Mouse (Mus musculus) spleen, adult 18-20 months (tissue): Measurements from ENCODE around the gene Clpsl2.
"Not testable (repeated sequence)": the region's sequence is repeated elsewhere in the genome, so short reads cannot be mapped to it uniquely, and the experiment has no call there.

ENCODE experiments used
- DNase-seq, 2 experiments: peaks; one replicate each; pipeline ENCODE4 v3.0.0; 2022; ENCODE audit warnings: mixed read lengths in 2 of 2

Gene Clpsl2

GRCm38 (mm10) chr17:28521071-28521726 lies 28.0 kb upstream of the Clpsl2 start:
- DNase-seq, result no peak

GRCm38 (mm10) chr17:28521920-28522319 lies 27.3 kb upstream of the Clpsl2 start:
- DNase-seq, result no peak

- DNase-seq, result peak; percentile 95 to 98
These were observed 26.4 kb upstream of the Clpsl2 start for GRCm38 (mm10) chr17:28522623-28523354.

GRCm38 (mm10) chr17:28523355-28524008 lies 25.7 kb upstream of the Clpsl2 start:
- DNase-seq, result no peak

- DNase-seq, result peak; percentile 53 to 62
These were observed 25.1 kb upstream of the Clpsl2 start for GRCm38 (mm10) chr17:28524009-28524695.

GRCm38 (mm10) chr17:28524831-28525430 lies 24.3 kb upstream of the Clpsl2 start:
- peak in 1 of 2 experiments; percentile 40 for DNase-seq

GRCm38 (mm10) chr17:28527184-28528042 lies 21.8 kb upstream of the Clpsl2 start:
- DNase-seq, result no peak

GRCm38 (mm10) chr17:28528043-28528351 lies 21.2 kb upstream of the Clpsl2 start:
- DNase-seq, result peak; percentile 82 to 89

- DNase-seq, result no peak
These were observed 20.1 kb upstream of the Clpsl2 start for GRCm38 (mm10) chr17:28529116-28529515.

- DNase-seq, result no peak
These were observed 18.7 kb upstream of the Clpsl2 start, which contains the start of gene Armc12 for GRCm38 (mm10) chr17:28530506-28530905. Armc12 (plus strand) TSS chr17:28530806.

GRCm38 (mm10) chr17:28531946-28532345 lies 17.3 kb upstream of the Clpsl2 start:
- DNase-seq, result no peak

- no peak for DNase-seq
These were observed 16.7 kb upstream of the Clpsl2 start for GRCm38 (mm10) chr17:28532557-28532956.

GRCm38 (mm10) chr17:28533327-28533726 lies 15.9 kb upstream of the Clpsl2 start:
- DNase-seq, result no peak

- no peak for DNase-seq
These were observed 11.3 kb upstream of the Clpsl2 start for GRCm38 (mm10) chr17:28537881-28538280.

GRCm38 (mm10) chr17:28546925-28547324 lies 2.3 kb upstream of the Clpsl2 start:
- peak in 1 of 2 experiments; percentile 25 for DNase-seq

- DNase-seq, result no peak
These were observed 661 bp upstream of the Clpsl2 start for GRCm38 (mm10) chr17:28548550-28548949.

GRCm38 (mm10) chr17:28553040-28553793 lies 4.0 kb downstream of the Clpsl2 start:
- peak; percentile 32 to 71 for DNase-seq

- DNase-seq, result not testable (repeated sequence)
These were observed 4.8 kb downstream of the Clpsl2 start for GRCm38 (mm10) chr17:28554021-28554420.

- no peak for DNase-seq
These were observed 7.6 kb downstream of the Clpsl2 start for GRCm38 (mm10) chr17:28556635-28557396.

GRCm38 (mm10) chr17:28557772-28558171 lies 8.6 kb downstream of the Clpsl2 start:
- no peak for DNase-seq
